Mouse (Mus musculus) liver, postnatal 0 days (tissue): ENCODE measurements around the gene Trpm4. TPM values are rescaled to one million over a fixed set of nuclear protein-coding genes. Genes with fewer than 3 reads are reported as not detected.

ENCODE experiments used
- ATAC-seq: fragments of 200-750 bp; cut with Nextera tagmentation; 2 replicates; pipeline ENCODE4 v1.8.0; 2017; ENCODE audit warnings: mild to moderate bottlenecking, moderate library complexity
- DNase-seq: peaks from one replicate; pipeline ENCODE4 v3.0.0-alpha.2; 2016
- H3K27ac ChIP-seq: fragments of 300-500 bp; sonication (generic); 2 replicates; pipeline ENCODE4 v1.5.1; 2014; ENCODE audit warnings: antibody characterized with exemption, moderate library complexity, mild to moderate bottlenecking, low read depth
- H3K27me3 ChIP-seq: fragments of 300-500 bp; sonication (generic); 2 replicates; pipeline ENCODE4 v1.6.1; 2014; ENCODE audit warnings: low read length, control low read depth, mixed read lengths; ENCODE audit not compliant: insufficient read depth
- H3K36me3 ChIP-seq: fragments of 300-500 bp; sonication (generic); replicated peaks from 2 replicates; pipeline ENCODE4 v1.6.1; 2014; ENCODE audit warnings: mild to moderate bottlenecking, control low read depth, low read length, moderate library complexity, mixed read lengths; ENCODE audit not compliant: insufficient read depth
- H3K4me1 ChIP-seq: fragments of 300-500 bp; sonication (generic); 2 replicates; pipeline ENCODE4 v1.6.1; 2014; ENCODE audit warnings: antibody characterized with exemption, mild to moderate bottlenecking, control low read depth; ENCODE audit not compliant: insufficient read depth
- H3K4me2 ChIP-seq: fragments of 300-500 bp; sonication (generic); 2 replicates; pipeline ENCODE4 v1.6.1; 2014; ENCODE audit warnings: low read depth, mild to moderate bottlenecking, low read length, moderate library complexity, mixed read lengths
- H3K4me3 ChIP-seq: fragments of 300-500 bp; sonication (generic); 2 replicates; pipeline ENCODE4 v1.5.1; 2014; ENCODE audit warnings: low read depth, low read length
- H3K9ac ChIP-seq: fragments of 300-500 bp; sonication (generic); replicated peaks from 2 replicates; pipeline ENCODE4 v1.6.1; 2014; ENCODE audit warnings: mild to moderate bottlenecking, moderate library complexity
- H3K9me3 ChIP-seq: fragments of 300-500 bp; sonication (generic); 2 replicates; pipeline ENCODE4 v1.6.1; 2016; ENCODE audit warnings: mild to moderate bottlenecking, control low read depth, low read length, mixed read lengths
- CTCF ChIP-seq: sonication (generic); IDR thresholded peaks from 2 replicates; pipeline ENCODE4 v1.5.1; 2016; ENCODE audit warnings: antibody characterized with exemption, low read depth
- EP300 ChIP-seq: IDR thresholded peaks from 2 replicates; pipeline ENCODE4 v1.6.1; 2016; ENCODE audit warnings: antibody characterized with exemption, low read depth, mild to moderate bottlenecking
- whole genome bisulfite sequencing: fragments of 180-500 bp; shearing (Covaris S2); extraction: QIAGEN DNeasy Blood & Tissue Kit; methylation state at CpG from one replicate; pipeline ENCODE4 v1.1.7; 2014; ENCODE audit not compliant: insufficient replicate concordance; 5-methylcytosine and 5-hydroxymethylcytosine counted together
- polyA plus RNA-seq: library from polyadenylated mRNA; unstranded; fragments of >200 nt; fragmentation: Nextera tagmentation; extraction: Ambion mirVana; gene quantifications from 2 replicates; pipeline ENCODE4 v1.2.1, GENCODE M21; 2015

Trpm4 gene
- polyA plus RNA-seq: 6.9 and 7.0 TPM in 2 replicates

GRCm38 (mm10) chr7:45333431-45333982 lies at the start of gene Trpm4:
Gene Trpm4 (minus strand): TSS chr7:45333780.
- ATAC-seq: peak; percentile 46; the same call in 1 of the 2 replicates
- H3K27ac ChIP-seq: peak within 1 kb of the TSS; percentile 9; the same call in 1 of the 2 replicates
- peak within 1 kb of the TSS; percentile 63 for H3K9ac ChIP-seq
- peak within 1 kb of the TSS; percentile 58 for H3K4me3 ChIP-seq
- peaks cover 23% of the 10 kb centered on the region; the same call in 1 of the 2 replicates for H3K27me3 ChIP-seq
- no peaks in the 10 kb centered on the region for H3K9me3 ChIP-seq
- no peaks in the 10 kb centered on the region for H3K36me3 ChIP-seq
- H3K4me2 ChIP-seq: peak within 1 kb of the TSS; percentile 79
- WGBS: 1% methylated on average over 38 of the region's 38 CpGs
- TF ChIP-seq EP300: no peak
- no peak for TF ChIP-seq CTCF
- peaks cover 22% of the 10 kb centered on the region for H3K4me1 ChIP-seq
- DNase-seq: peak; percentile 81

- no peak overlapping the region for H3K27ac ChIP-seq
- no peaks in the 10 kb centered on the region for H3K27me3 ChIP-seq
- no peak overlapping the region for H3K4me3 ChIP-seq
- H3K9ac ChIP-seq: no peak overlapping the region
- H3K4me2 ChIP-seq: no peak overlapping the region
- no peaks in the 10 kb centered on the region for H3K4me1 ChIP-seq
- peaks cover 61% of the 10 kb centered on the region for H3K36me3 ChIP-seq
- ATAC-seq (no peak), DNase-seq (no peak)
- H3K9me3 ChIP-seq: no peaks in the 10 kb centered on the region
- 93% methylated on average over 1 of the region's 1 CpGs for WGBS
- no peak for TF ChIP-seq EP300
- no peak for TF ChIP-seq CTCF
Observed at GRCm38 (mm10) chr7:45376057-45376456, 42.5 kb upstream of the Trpm4 start.

GRCm38 (mm10) chr7:45374620-45375019 lies 41.0 kb upstream of the Trpm4 start:
- DNase-seq (no peak), ATAC-seq (no peak)
- no peaks in the 10 kb centered on the region for H3K9me3 ChIP-seq
- H3K27ac ChIP-seq: no peak overlapping the region
- no peak overlapping the region for H3K9ac ChIP-seq
- 80% methylated on average over 8 of the region's 8 CpGs for WGBS
- peaks cover 11% of the 10 kb centered on the region for H3K4me1 ChIP-seq
- H3K27me3 ChIP-seq: peaks cover 8% of the 10 kb centered on the region
- no peak overlapping the region for H3K4me3 ChIP-seq
- TF ChIP-seq CTCF: no peak
- no peak for TF ChIP-seq EP300
- peaks cover 47% of the 10 kb centered on the region for H3K36me3 ChIP-seq
- H3K4me2 ChIP-seq: no peak overlapping the region

GRCm38 (mm10) chr7:45372371-45372770 lies 38.8 kb upstream of the Trpm4 start:
- H3K36me3 ChIP-seq: peaks cover 27% of the 10 kb centered on the region
- 72% methylated on average over 5 of the region's 5 CpGs for WGBS
- H3K4me3 ChIP-seq: no peak overlapping the region

GRCm38 (mm10) chr7:45370475-45371311 lies 37.1 kb upstream of the Trpm4 start, which contains the start of gene Lin7b:
Gene Lin7b (minus strand): TSS chr7:45370583.
- TF ChIP-seq EP300 (no peak), CTCF (peak; percentile 39)
- Histone ChIP-seq H3K27me3 (peaks cover 37% of the 10 kb centered on the region), H3K4me2 (peak within 1 kb of the TSS; percentile 87), H3K4me1 (peaks cover 30% of the 10 kb centered on the region), H3K9ac (0 out of 2 replicates have a peak within 1 kb of the TSS, but pooled peaks have one; percentile 31), H3K27ac (no peak within 1 kb of the TSS), H3K9me3 (no peaks in the 10 kb centered on the region), H3K36me3 (peaks cover 11% of the 10 kb centered on the region), H3K4me3 (peak within 1 kb of the TSS; percentile 50)
- WGBS: 10% methylated on average over 28 of the region's 28 CpGs
- ATAC-seq (peak; percentile 66), DNase-seq (peak; percentile 93)

More at GRCm38 (mm10) chr7:45372371-45372770, 38.8 kb upstream of the Trpm4 start:
- DNase-seq (no peak), ATAC-seq (no peak)
- peaks cover 20% of the 10 kb centered on the region for H3K4me1 ChIP-seq
- H3K4me2 ChIP-seq: no peak overlapping the region
- H3K27me3 ChIP-seq: peaks cover 26% of the 10 kb centered on the region
- no peak overlapping the region for H3K27ac ChIP-seq
- no peak overlapping the region for H3K9ac ChIP-seq
- no peak for TF ChIP-seq CTCF
- no peak for TF ChIP-seq EP300
- H3K9me3 ChIP-seq: no peaks in the 10 kb centered on the region

GRCm38 (mm10) chr7:45369836-45370474 lies 36.4 kb upstream of the Trpm4 start:
- no peak overlapping the region for H3K27ac ChIP-seq
- WGBS: 11% methylated on average over 40 of the region's 52 CpGs
- H3K4me1 ChIP-seq: peaks cover 30% of the 10 kb centered on the region
- H3K27me3 ChIP-seq: peaks cover 44% of the 10 kb centered on the region
- peak overlapping the region; percentile 87 for H3K4me2 ChIP-seq
- H3K9ac ChIP-seq: 0 out of 2 replicates have a peak overlapping the region, but pooled peaks have one; percentile 31
- no peak for TF ChIP-seq EP300
- no peak for TF ChIP-seq CTCF
- ATAC-seq (no peak), DNase-seq (peak; percentile 37)
- peaks cover 9% of the 10 kb centered on the region for H3K36me3 ChIP-seq
- H3K9me3 ChIP-seq: no peaks in the 10 kb centered on the region
- peak overlapping the region; percentile 50 for H3K4me3 ChIP-seq
